Mouse (Mus musculus) kidney, adult 11 months (tissue): Measurements from ENCODE around the gene Vsig10l.

Experiments used
- DNase-seq: peaks from one replicate; pipeline ENCODE4 v3.0.0; 2022

Gene Vsig10l

DNA sequence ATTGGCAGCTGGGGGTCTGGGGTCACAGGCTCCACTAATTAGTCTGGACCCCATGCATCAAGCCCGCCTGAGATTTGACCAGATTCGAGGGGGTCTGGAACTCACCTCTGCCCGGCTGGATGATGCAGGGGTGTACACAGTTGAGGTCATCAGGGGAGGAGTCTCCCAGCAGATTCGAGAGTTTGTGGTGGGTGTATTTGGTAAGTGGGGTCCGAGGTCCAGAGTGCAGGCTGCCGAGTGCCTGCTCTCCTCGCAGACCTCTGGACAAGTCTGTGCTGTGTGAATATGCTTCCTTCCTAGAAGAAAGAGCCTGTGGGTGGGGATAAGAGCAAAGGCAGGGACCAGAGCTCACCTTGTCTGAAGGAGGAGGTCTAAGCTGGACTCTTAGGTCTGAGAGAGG is 1.0 kb downstream of the Vsig10l start:
- peak; percentile 54 for DNase-seq

GRCm38 (mm10) chr7:43464864-43465343 is 2.0 kb downstream of the Vsig10l start:
- no peak for DNase-seq

GRCm38 (mm10) chr7:43465344-43466098 is 2.6 kb downstream of the Vsig10l start:
- peak; percentile 95 for DNase-seq

DNA sequence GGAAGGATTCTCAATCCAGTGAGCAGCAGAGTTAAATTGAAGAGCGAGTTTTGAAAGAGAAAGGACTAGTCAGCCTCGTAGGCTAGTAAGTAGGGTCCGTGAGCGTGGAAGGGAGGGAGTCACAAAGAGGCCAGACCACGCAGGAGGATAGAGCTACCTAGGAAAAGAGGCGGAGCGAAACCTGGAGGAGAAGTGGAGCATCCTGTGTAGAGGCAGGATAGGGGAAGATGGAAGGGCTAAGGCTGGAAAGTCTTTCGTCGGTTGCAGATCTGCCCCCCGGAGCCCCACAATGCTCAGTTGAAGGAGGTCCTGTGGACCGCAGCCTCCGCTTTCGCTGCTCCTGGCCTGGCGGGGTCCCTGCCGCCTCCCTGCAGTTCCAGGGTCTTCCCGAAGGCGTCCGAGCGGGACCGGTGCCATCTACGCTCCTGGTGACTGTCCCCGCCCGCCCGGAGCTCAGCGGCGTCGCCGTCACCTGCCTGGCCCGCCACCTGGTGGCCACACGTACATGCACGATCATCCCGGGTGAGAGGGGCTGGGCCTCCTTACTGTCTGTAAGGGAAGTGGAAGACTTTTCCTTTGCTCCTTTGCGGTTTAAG is 3.2 kb downstream of the Vsig10l start:
- peak; percentile 68 for DNase-seq

DNA sequence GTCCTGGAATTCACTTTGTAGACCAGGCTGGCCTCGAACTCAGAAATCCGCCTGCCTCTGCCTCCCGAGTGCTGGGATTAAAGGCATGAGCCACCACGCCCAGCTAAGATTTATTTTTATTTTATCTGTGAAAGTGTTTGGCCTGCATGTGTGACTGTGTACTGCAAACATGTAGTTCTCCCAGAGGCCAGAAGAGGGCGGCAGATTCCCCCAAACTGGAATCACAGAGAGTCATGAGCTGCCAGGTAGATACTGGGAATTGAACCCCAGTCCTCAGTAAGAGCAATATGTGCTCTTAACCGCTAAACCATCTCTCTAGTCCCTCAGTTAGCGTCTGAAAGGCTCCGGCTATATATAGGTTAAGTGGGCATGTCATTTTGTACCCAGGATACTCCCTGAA is 7.4 kb downstream of the Vsig10l start:
- DNase-seq = no peak

GRCm38 (mm10) chr7:43475706-43476105 is 12.8 kb downstream of the Vsig10l start:
- DNase-seq = no peak

GRCm38 (mm10) chr7:43476376-43476775 is 13.4 kb downstream of the Vsig10l start:
- DNase-seq = no peak

- no peak for DNase-seq
These were observed 18.2 kb downstream of the Vsig10l start for GRCm38 (mm10) chr7:43481191-43481590.

DNA sequence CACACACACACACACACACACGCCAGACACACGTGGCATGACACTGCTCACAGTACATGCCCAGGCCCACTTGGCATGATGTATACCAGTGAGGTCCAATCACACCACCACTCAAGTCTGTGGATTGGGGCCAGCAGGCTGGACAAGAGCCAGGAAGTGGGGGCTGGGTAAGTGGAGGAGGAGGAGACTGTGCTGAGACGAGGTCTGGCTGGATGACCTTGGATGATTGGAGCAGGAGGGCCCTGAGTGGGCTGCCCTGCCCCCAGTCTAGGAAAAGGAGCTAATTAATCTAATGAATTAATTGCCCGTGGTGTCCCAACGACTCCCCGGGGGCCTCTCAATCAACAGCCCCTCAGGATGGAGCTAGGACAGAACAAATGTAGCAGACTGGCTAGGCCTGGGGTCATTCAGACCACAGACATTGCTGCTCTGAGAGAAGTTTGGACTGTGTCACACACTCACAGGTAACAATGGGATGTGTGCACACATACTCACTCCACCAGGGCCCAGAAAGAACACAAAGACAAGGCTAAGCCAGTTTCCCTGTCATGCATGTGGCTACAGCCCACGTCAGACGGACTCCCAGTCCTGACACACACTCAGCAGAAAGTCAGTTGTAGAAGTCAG is 19.3 kb downstream of the Vsig10l start:
- peak; percentile 23 for DNase-seq

- DNase-seq = no peak
These were observed 20.3 kb downstream of the Vsig10l start for GRCm38 (mm10) chr7:43483236-43483635.

DNA sequence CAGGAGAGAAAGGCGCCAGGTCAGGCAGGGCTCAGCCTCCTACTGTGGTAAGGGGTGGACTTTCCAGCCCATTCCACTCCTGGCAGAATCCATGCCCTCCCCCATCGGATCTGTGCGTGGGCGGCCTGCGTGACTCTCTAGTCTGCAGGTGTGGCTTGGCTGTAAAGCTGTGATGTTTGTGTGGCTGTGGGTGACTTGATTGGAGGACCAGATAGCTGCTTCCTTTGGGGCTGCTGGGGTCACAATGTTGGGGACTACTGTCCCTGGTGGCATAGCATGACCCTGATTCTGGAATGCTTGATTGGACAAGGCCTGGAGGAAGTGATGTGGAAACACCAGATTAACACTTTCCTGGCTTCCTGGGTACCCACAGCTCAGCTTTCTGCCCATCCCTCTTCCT is 25.7 kb downstream of the Vsig10l start:
- DNase-seq = no peak

GRCm38 (mm10) chr7:43489631-43490125 is 26.7 kb downstream of the Vsig10l start, which contains the start of gene Iglon5:
Gene Iglon5, minus strand, starts transcription at chr7:43490075.
- no peak for DNase-seq

DNA sequence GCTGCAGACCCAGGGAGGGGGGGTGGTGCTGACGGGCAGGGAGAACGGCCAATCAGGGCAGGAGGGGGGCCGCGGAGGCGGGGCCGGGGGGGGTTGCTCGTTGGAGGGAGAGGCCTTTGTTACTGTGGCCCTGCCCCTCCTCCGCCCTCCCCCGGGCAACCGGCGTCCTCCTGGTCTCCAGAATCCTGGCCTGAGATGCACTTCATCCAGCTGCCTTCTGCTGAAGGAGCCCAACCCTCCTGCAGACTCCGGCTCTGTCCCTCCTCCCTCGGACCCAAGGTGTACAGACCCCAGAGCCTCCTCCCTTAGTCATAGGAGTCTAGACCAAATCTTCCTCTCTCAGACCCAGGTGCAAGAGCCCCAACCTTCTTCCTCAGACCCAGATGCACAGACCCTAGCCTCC is 27.2 kb downstream of the Vsig10l start:
- DNase-seq = no peak

DNA sequence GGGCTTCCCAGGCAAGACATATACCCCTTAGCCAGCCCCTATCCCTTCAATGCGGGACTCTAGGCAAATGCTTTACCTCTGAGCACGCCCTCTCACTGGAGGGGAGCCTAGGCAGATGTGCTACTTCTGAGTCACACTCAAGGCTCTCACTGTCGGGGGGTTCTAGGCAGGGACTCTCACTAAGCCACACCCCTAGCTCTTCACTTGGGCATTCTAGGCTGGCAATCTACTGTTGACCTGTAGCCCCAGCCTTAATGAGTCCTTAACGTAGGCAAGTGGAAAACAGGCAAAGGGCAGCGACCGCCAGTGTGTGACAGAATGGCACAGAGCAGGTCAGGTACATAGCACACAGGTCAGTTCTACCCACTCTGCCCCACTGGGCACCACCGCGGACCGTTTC is 27.9 kb downstream of the Vsig10l start:
- no peak for DNase-seq

- DNase-seq = peak; percentile 50
These were observed 32.5 kb downstream of the Vsig10l start for GRCm38 (mm10) chr7:43495343-43496021.

- DNase-seq = no peak
These were observed 48.9 kb downstream of the Vsig10l start for GRCm38 (mm10) chr7:43511707-43512478.

- no peak for DNase-seq
These were observed 49.6 kb downstream of the Vsig10l start for GRCm38 (mm10) chr7:43512519-43512918.

- DNase-seq = no peak
These were observed 52.1 kb downstream of the Vsig10l start for GRCm38 (mm10) chr7:43515076-43515475.

GRCm38 (mm10) chr7:43518341-43518740 is 55.4 kb downstream of the Vsig10l start:
- no peak for DNase-seq
